Mouse (Mus musculus) c-Kit-positive CD71-positive TER-119-negative erythroid progenitor cells, embryonic 14.5 days (primary cell): Measurements from ENCODE around the gene Snx12.
"Not testable (repeated sequence)": the region's sequence is repeated elsewhere in the genome, so short reads cannot be mapped to it uniquely, and the experiment has no call there.

ENCODE experiments used
- DNase-seq: peaks from one replicate; pipeline ENCODE4 v3.0.0-alpha.2; 2013; ENCODE audit warnings: low read depth

Snx12 gene

GRCm38 (mm10) chrX:101131992-101132791, 90.2 kb downstream of the Snx12 start:
- DNase-seq: peak; percentile 50

GRCm38 (mm10) chrX:101131001-101131400, 91.4 kb downstream of the Snx12 start:
- DNase-seq: peak; percentile 56

GRCm38 (mm10) chrX:101128559-101128958, 93.8 kb downstream of the Snx12 start:
- no peak for DNase-seq

- no peak for DNase-seq
Observed at GRCm38 (mm10) chrX:101126977-101127376, 95.4 kb downstream of the Snx12 start.

- no peak for DNase-seq
Observed at GRCm38 (mm10) chrX:101126474-101126955, 95.8 kb downstream of the Snx12 start.

GRCm38 (mm10) chrX:101120546-101120945, 101.8 kb downstream of the Snx12 start:
- no peak for DNase-seq

GRCm38 (mm10) chrX:101085920-101086319, 136.4 kb downstream of the Snx12 start, which contains the start of gene Slc7a3:
Slc7a3 (minus strand) TSS chrX:101086020.
- no peak for DNase-seq

GRCm38 (mm10) chrX:101085211-101085610, 137.2 kb downstream of the Snx12 start:
- not testable (repeated sequence) for DNase-seq

GRCm38 (mm10) chrX:101084192-101084591, 138.2 kb downstream of the Snx12 start:
- DNase-seq: no peak

- no peak for DNase-seq
Observed at GRCm38 (mm10) chrX:101065245-101065644, 157.1 kb downstream of the Snx12 start.

GRCm38 (mm10) chrX:101063503-101063902, 158.9 kb downstream of the Snx12 start:
- no peak for DNase-seq

GRCm38 (mm10) chrX:101059541-101059940, 162.8 kb downstream of the Snx12 start, which contains the start of gene Tex11:
Tex11 (minus strand) TSS chrX:101059667.
- DNase-seq: no peak
